Mouse (Mus musculus) forebrain, embryonic 16.5 days (tissue): ENCODE results near the gene Clic1. TPM values are rescaled to one million over a fixed set of nuclear protein-coding genes. Genes with fewer than 3 reads are reported as not detected.
"Not testable (repeated sequence)": the region's sequence is repeated elsewhere in the genome, so short reads cannot be mapped to it uniquely, and the experiment has no call there.

Experiments used
- ATAC-seq: fragments of 200-750 bp; cut with Nextera tagmentation; 2 replicates; pipeline ENCODE4 v1.8.0; 2017; ENCODE audit warnings: mild to moderate bottlenecking, moderate library complexity
- H3K27ac ChIP-seq: fragments of 300-500 bp; sonication (generic); 2 replicates; pipeline ENCODE4 v1.5.1; 2014; ENCODE audit warnings: low read length, control low read depth
- H3K27me3 ChIP-seq: fragments of 300-500 bp; sonication (generic); replicated peaks from 2 replicates; pipeline ENCODE4 v1.6.1; 2014; ENCODE audit warnings: low read length; ENCODE audit not compliant: control insufficient read depth, insufficient read depth
- H3K36me3 ChIP-seq: fragments of 300-500 bp; sonication (generic); 2 replicates; pipeline ENCODE4 v1.6.1; 2014; ENCODE audit not compliant: control insufficient read depth, insufficient read depth
- H3K4me1 ChIP-seq: fragments of 300-500 bp; sonication (generic); replicated peaks from 2 replicates; pipeline ENCODE4 v1.6.1; 2014; ENCODE audit warnings: low read length; ENCODE audit not compliant: control insufficient read depth, insufficient read depth
- H3K4me2 ChIP-seq: fragments of 300-500 bp; sonication (generic); 2 replicates; pipeline ENCODE4 v1.6.1; 2014; ENCODE audit warnings: mild to moderate bottlenecking, low read length, control low read depth
- H3K4me3 ChIP-seq: fragments of 300-500 bp; sonication (generic); replicated peaks from 2 replicates; pipeline ENCODE4 v1.5.1; 2014; ENCODE audit warnings: mild to moderate bottlenecking, low read length, control low read depth
- H3K9ac ChIP-seq: fragments of 300-500 bp; sonication (generic); replicated peaks from 2 replicates; pipeline ENCODE4 v1.6.1; 2014; ENCODE audit warnings: low read depth, low read length, control low read depth
- H3K9me3 ChIP-seq: fragments of 300-500 bp; sonication (generic); 2 replicates; pipeline ENCODE4 v1.6.1; 2016; ENCODE audit warnings: low read length; ENCODE audit not compliant: control insufficient read depth
- WGBS: fragments of 180-500 bp; shearing (Covaris S2); extraction: QIAGEN DNeasy Blood & Tissue Kit; methylation state at CpG from one replicate; pipeline ENCODE4 v1.1.7; 2014; 5-methylcytosine and 5-hydroxymethylcytosine counted together
- polyA plus RNA-seq: library from polyadenylated mRNA; unstranded; fragments of >200 nt; fragmentation: Nextera tagmentation; extraction: Ambion mirVana; gene quantifications from 2 replicates; pipeline ENCODE4 v1.2.1, GENCODE M21; 2015

The Clic1 gene
- 79.3 and 85.5 TPM in 2 replicates for polyA plus RNA-seq

DNA sequence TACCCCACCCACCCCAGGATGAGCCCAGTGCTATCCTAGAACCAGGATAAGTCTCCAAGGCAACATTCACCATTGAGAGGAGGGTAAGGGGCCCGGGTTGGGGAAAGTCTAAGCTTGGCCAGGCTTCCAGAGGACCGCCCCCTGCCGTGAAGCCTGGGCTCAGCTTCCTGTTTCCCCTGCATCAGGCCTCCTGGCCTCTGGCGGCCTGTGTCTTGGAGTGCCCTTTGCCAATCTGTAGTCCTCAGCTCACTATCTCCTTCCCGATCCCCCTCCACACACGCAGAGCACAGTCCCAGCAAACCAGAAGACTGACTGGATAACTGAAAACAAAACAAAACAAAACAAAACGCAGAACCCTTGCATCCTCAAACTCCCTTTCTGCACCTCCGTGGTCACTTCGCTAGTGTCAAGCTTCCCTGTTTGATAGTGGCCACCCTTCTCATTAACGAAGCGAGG, at the start of gene Clic1:
Gene Clic1 (plus strand): TSS at position 406 of the 456 bp plus-strand sequence.
- H3K4me3 ChIP-seq: peak within 1 kb of the TSS; percentile 49
- peaks cover 35% of the 10 kb centered on the region for H3K4me1 ChIP-seq
- 0 out of 2 replicates have a peak, but pooled peaks cover 2% of the 10 kb centered on the region for H3K36me3 ChIP-seq
- WGBS: 4% methylated on average over 11 of the region's 11 CpGs
- peak within 1 kb of the TSS; percentile 58 for H3K4me2 ChIP-seq
- ATAC-seq: no peak
- no peaks in the 10 kb centered on the region for H3K9me3 ChIP-seq
- no peaks in the 10 kb centered on the region for H3K27me3 ChIP-seq
- peak within 1 kb of the TSS; percentile 87 for H3K27ac ChIP-seq
- H3K9ac ChIP-seq: peak within 1 kb of the TSS; percentile 62

DNA sequence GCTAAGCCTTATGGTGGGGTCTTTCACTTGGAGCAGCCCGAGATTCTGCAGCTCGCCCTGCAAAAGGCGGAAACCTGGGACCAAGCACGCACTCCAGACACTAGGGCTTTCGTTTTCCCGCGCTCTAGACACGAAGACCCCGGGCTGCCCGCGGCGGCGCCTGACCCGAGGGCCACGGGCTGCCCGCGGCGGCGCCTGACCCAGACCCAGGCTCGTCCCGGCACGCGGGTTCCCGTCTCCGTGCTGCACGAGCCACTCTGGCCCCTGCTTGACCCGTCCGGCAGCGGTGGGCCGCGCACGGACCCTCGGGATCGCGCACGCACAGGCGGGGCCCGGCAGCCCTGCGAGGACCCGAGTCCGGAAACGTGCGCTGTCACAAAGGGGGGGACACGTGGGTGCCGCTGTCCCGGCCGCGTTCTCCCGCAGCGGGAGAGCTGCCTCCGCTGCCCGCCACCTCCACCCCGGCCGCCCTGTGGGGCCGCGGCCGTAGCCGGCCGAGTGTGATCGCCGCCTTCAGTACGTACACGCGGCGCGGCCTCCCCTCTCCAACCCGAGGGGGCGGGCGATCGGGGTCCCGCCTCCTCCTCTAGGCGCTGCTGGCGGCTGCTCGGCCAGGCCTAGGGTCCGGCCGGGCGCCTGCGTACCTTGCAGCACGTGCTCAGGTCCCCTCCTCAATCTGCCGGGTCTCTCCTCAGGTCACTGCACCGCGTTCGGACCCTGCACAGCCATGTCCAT, 48.9 kb upstream of the Clic1 start, which contains the start of gene Vars:
Gene Vars (plus strand): TSS at position 271 of the 735 bp plus-strand sequence.
- Histone ChIP-seq H3K9ac (peak within 1 kb of the TSS; percentile 90), H3K36me3 (peaks cover 13% of the 10 kb centered on the region), H3K4me3 (peak within 1 kb of the TSS; percentile 83), H3K9me3 (no peaks in the 10 kb centered on the region), H3K27me3 (no peaks in the 10 kb centered on the region), H3K4me2 (peak within 1 kb of the TSS; percentile 99), H3K27ac (peak within 1 kb of the TSS; percentile 98), H3K4me1 (peaks cover 27% of the 10 kb centered on the region)
- WGBS: 0% methylated on average over 79 of the region's 83 CpGs
- ATAC-seq: peak; percentile 93

DNA sequence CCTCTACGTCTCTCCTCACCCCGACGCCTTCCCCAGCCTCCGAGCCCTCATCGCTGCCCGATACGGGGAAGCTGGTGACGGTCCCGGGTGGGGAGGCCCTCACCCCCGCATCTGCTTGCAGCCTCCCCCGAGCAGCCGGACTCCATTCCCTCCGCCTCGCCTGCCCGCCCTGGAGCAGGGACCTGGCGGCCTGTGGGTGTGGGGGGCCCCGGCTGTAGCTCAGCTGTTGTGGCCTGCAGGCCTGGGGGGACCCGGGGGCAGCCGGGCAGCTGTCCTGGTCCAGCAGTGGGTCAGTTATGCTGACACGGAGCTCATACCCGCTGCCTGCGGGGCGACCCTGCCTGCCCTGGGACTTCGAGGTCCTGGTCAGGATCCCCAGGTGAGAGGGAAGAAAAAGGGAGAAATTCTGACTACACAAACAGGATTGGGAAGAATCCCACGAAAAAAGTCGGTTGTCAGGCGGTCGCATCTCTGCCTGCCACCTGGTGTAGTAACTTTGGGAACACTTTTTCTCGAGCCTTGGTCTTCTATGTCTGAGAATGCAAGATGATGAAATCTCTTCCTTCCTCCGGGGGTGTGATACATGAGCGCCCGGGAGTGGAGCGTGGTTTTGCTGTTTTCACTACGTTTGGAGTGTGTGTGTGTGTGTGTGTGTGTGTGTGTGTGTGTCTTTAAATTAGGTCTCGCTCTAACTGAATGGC, 48.2 kb upstream of the Clic1 start:
- Histone ChIP-seq H3K4me1 (peaks cover 27% of the 10 kb centered on the region), H3K9ac (peak overlapping the region; percentile 90)
- peak; percentile 13; the same call in 1 of the 2 replicates for ATAC-seq

GRCm38 (mm10) chr17:35002153-35002865, 47.5 kb upstream of the Clic1 start:
- 5% methylated on average over 12 of the region's 12 CpGs for WGBS
- Histone ChIP-seq H3K9me3 (no peaks in the 10 kb centered on the region), H3K27me3 (no peaks in the 10 kb centered on the region), H3K27ac (no peak overlapping the region), H3K36me3 (peaks cover 13% of the 10 kb centered on the region), H3K4me1 (peaks cover 27% of the 10 kb centered on the region), H3K9ac (peak overlapping the region; percentile 90), H3K4me3 (peak overlapping the region; percentile 83), H3K4me2 (peak overlapping the region; percentile 99)
- ATAC-seq: no peak

More for the DNA sequence above, 48.2 kb upstream of the Clic1 start:
- H3K27me3 ChIP-seq: no peaks in the 10 kb centered on the region
- WGBS: under 1% methylated on average over 35 of the region's 35 CpGs
- H3K9me3 ChIP-seq: no peaks in the 10 kb centered on the region
- peaks cover 13% of the 10 kb centered on the region for H3K36me3 ChIP-seq
- H3K4me3 ChIP-seq: peak overlapping the region; percentile 83
- H3K27ac ChIP-seq: peak overlapping the region; percentile 98
- peak overlapping the region; percentile 99 for H3K4me2 ChIP-seq

DNA sequence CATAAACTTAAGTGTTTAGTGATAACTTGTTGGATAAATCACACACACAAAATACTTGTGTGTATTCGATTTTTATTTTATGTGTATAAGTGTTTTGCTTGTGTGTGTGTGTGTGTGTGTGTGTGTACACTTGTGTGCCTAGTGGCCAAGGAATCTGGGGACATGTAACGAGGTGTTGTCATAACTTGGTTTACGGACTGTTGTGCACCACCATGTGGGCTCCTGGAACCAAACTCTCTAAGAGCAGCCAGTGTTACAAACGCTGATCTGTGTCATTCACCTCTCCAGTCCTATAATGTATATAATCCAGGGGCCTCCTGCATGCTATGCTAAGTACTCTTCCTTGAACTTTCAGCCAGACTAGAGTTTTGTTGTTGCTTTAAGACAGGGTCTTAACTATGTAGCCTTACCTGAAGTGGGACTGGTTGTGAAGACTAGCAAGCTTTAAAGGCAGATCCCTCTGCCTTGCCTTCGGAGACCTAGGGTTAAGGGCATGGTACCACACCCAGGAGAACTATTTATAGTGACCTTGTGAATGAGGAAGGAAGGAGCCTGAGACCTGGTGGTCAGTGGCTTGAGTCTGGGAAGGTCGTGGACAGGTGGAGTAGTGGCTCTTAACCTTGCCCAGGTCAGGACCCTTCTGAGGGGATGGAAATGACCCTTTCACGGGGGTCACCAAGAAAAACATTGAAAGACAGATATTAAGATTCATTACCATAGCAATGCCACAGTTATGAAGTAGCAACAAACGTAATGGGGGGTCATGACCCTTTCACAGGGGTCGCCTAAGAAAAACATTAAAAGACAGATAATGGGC, 46.5 kb upstream of the Clic1 start:
- Histone ChIP-seq H3K36me3 (peaks cover 15% of the 10 kb centered on the region), H3K4me1 (peaks cover 27% of the 10 kb centered on the region), H3K4me2 (no peak overlapping the region; the same call in 1 of the 2 replicates), H3K9ac (peak overlapping the region; percentile 90; the same call in 1 of the 2 replicates), H3K27me3 (no peaks in the 10 kb centered on the region), H3K27ac (no peak overlapping the region), H3K4me3 (no peak overlapping the region), H3K9me3 (no peaks in the 10 kb centered on the region)
- no peak for ATAC-seq
- 68% methylated on average over 9 of the region's 9 CpGs for WGBS

DNA sequence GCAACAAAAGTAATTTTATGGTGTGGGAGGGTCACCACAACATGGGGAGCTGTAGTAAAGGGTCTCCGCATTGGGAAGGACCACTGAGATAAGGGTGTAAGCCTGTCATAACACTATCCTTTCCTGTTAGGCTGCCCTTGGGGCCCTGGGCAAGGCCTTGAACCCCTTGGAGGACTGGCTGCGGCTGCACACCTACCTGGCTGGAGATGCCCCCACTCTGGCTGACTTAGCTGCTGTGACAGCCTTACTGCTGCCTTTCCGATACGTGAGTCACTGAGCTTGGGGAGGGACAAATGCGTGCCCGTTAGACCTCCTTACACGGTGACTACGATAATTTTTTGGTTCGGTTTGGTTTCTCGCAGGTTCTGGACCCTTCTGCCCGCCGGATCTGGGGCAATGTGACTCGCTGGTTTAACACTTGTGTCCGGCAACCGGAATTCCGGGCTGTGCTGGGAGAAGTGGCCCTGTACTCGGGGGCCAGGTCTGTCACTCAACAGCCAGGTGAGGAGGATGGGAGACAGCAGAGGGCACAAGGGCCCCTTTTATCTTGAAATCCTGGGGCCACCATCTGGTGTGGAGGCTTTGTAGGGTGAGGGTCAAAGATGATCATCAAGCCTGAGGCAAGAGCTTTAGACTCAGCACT, 45.6 kb upstream of the Clic1 start:
- WGBS: 95% methylated on average over 17 of the region's 17 CpGs
- Histone ChIP-seq H3K4me1 (peaks cover 24% of the 10 kb centered on the region), H3K36me3 (peaks cover 18% of the 10 kb centered on the region), H3K4me3 (no peak overlapping the region), H3K9me3 (no peaks in the 10 kb centered on the region), H3K27me3 (no peaks in the 10 kb centered on the region), H3K4me2 (no peak overlapping the region), H3K9ac (no peak overlapping the region), H3K27ac (no peak overlapping the region)
- ATAC-seq: no peak

GRCm38 (mm10) chr17:35005158-35005557, 44.6 kb upstream of the Clic1 start:
- 94% methylated on average over 10 of the region's 10 CpGs for WGBS
- Histone ChIP-seq H3K27me3 (no peaks in the 10 kb centered on the region), H3K9ac (no peak overlapping the region), H3K9me3 (no peaks in the 10 kb centered on the region), H3K36me3 (peaks cover 21% of the 10 kb centered on the region), H3K4me3 (no peak overlapping the region), H3K4me1 (peaks cover 18% of the 10 kb centered on the region), H3K27ac (no peak overlapping the region), H3K4me2 (no peak overlapping the region)
- no peak for ATAC-seq

DNA sequence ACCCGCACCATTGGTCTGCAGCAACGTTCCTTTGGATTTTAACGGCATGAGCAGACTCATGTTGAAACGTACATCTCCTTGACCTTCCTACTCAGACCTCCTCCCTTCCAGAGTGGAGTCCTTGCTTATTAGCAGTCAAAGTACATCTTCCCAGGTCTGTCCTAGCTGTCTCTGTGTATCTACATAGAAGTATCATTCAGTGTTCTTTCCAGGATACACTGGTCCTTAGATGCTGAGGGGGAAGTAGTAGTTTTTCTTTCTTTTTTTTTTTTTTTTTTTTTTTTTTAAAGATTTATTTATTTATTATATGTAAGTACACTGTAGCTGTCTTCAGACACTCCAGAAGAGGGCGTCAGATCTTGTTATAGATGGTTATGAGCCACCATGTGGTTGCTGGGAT, 43.9 kb upstream of the Clic1 start:
- not testable (repeated sequence) for ATAC-seq, H3K4me2 ChIP-seq, H3K9ac ChIP-seq, H3K27ac ChIP-seq, H3K9me3 ChIP-seq, H3K27me3 ChIP-seq, H3K4me3 ChIP-seq
- Histone ChIP-seq H3K36me3 (peaks cover 25% of the 10 kb centered on the region), H3K4me1 (peaks cover 18% of the 10 kb centered on the region)
- 96% methylated on average over 4 of the region's 5 CpGs for WGBS
